Mouse (Mus musculus) colon, adult 2 months (tissue): Measurements from ENCODE around the gene Gm49405. TPM values are rescaled to one million over a fixed set of nuclear protein-coding genes. Genes with fewer than 3 reads are reported as not detected.

Experiments used
- polyA plus RNA-seq: library from polyadenylated mRNA; depleted of rRNA; stranded (reverse); fragments of >200 nt; gene quantifications from 2 replicates; pipeline ENCODE4 v1.2.3, GENCODE M21; 2012; rRNA removed

Gene Gm49405
- polyA plus RNA-seq, result 2.1 and 2.5 TPM in 2 replicates

GRCm38 (mm10) chr19:4000119-4000900, at the start of gene Gm49405, which contains the start of gene Nudt8:
Gene Gm49405 (plus strand): TSS chr19:4000626.
Gene Nudt8 (plus strand): TSS chr19:4000580.

GRCm38 (mm10) chr19:3958470-3958869, 42.0 kb upstream of the Gm49405 start, which contains the start of gene Aldh3b3:
Gene Aldh3b3 (plus strand): TSS chr19:3958645.

GRCm38 (mm10) chr19:3972229-3972628, 28.2 kb upstream of the Gm49405 start, which contains the start of gene Aldh3b2:
Gene Aldh3b2 (plus strand): TSS chr19:3972328.

GRCm38 (mm10) chr19:3986334-3986733, 14.1 kb upstream of the Gm49405 start, which contains the start of gene Acy3:
Gene Acy3 (plus strand): TSS chr19:3986570.

GRCm38 (mm10) chr19:3992416-3992815, 8.0 kb upstream of the Gm49405 start, which contains the start of gene Tbx10:
Gene Tbx10 (plus strand): TSS chr19:3992752.

GRCm38 (mm10) chr19:4003112-4003511, 2.7 kb downstream of the Gm49405 start, which contains the start of gene Doc2g:
Gene Doc2g (plus strand): TSS chr19:4003313.

GRCm38 (mm10) chr19:4012432-4013022, 12.1 kb downstream of the Gm49405 start, which contains the start of gene Ndufv1:
Gene Ndufv1 (minus strand): TSS chr19:4012806.

GRCm38 (mm10) chr19:4037788-4038232, 37.4 kb downstream of the Gm49405 start, which contains the start of gene Gstp1:
Gene Gstp1 (minus strand): TSS chr19:4037985.

GRCm38 (mm10) chr19:4045966-4046865, 45.8 kb downstream of the Gm49405 start, which contains the start of gene Gstp2:
Gene Gstp2 (minus strand): TSS chr19:4046023.

Other genes starting within 250 kb of the Gm49405 start
- 12.8 and 13.2 TPM in 2 replicates for gene Kmt5b, start 233.2 kb upstream of the Gm49405 start, polyA plus RNA-seq
- gene Chka, start 148.9 kb upstream of the Gm49405 start, polyA plus RNA-seq, result 35.3 and 37.1 TPM in 2 replicates
- gene Tcirg1, start 93.5 kb upstream of the Gm49405 start, polyA plus RNA-seq, result 146 and 188 TPM in 2 replicates
- gene Ndufs8, start 87.9 kb upstream of the Gm49405 start, polyA plus RNA-seq, result 279 and 336 TPM in 2 replicates
- 14.9 and 17.0 TPM in 2 replicates for gene Aldh3b1, start 70.8 kb upstream of the Gm49405 start, polyA plus RNA-seq
- 160 and 202 TPM in 2 replicates for gene Unc93b1, start 65.4 kb upstream of the Gm49405 start, polyA plus RNA-seq
- 0.15 and 0.35 TPM in 2 replicates for gene Aldh3b3, start 42.0 kb upstream of the Gm49405 start, polyA plus RNA-seq
- gene Aldh3b2, start 28.3 kb upstream of the Gm49405 start, polyA plus RNA-seq, result 14.5 and 14.7 TPM in 2 replicates
- gene Acy3, start 14.1 kb upstream of the Gm49405 start, polyA plus RNA-seq, result 55.2 and 55.9 TPM in 2 replicates
- gene Tbx10, start 7.9 kb upstream of the Gm49405 start, polyA plus RNA-seq, result not detected in 2 replicates
- 18.7 and 25.7 TPM in 2 replicates for gene Nudt8, start within 50 bp of the Gm49405 start, polyA plus RNA-seq
- 10.8 and 11.5 TPM in 2 replicates for gene Doc2g, start 2.7 kb downstream of the Gm49405 start, polyA plus RNA-seq
- 185 and 192 TPM in 2 replicates for gene Ndufv1, start 12.2 kb downstream of the Gm49405 start, polyA plus RNA-seq
- 871 and 970 TPM in 2 replicates for gene Gstp1, start 37.4 kb downstream of the Gm49405 start, polyA plus RNA-seq
- 192 and 247 TPM in 2 replicates for gene Gstp2, start 45.4 kb downstream of the Gm49405 start, polyA plus RNA-seq
- 8.4 and 8.5 TPM in 2 replicates for gene Gstp3, start 58.9 kb downstream of the Gm49405 start, polyA plus RNA-seq
- gene Cabp2, start 81.0 kb downstream of the Gm49405 start, polyA plus RNA-seq, result 2.5 TPM in 1 of 2 replicates, not detected in the other
- gene Cdk2ap2, start 96.6 kb downstream of the Gm49405 start, polyA plus RNA-seq, result 321 and 393 TPM in 2 replicates
- 133 and 136 TPM in 2 replicates for gene Pitpnm1, start 99.4 kb downstream of the Gm49405 start, polyA plus RNA-seq
- gene Aip, start 125.2 kb downstream of the Gm49405 start, polyA plus RNA-seq, result 65.0 and 68.8 TPM in 2 replicates
- gene Gpr152, start 139.2 kb downstream of the Gm49405 start, polyA plus RNA-seq, result 0.02 and 0.05 TPM in 2 replicates
- gene Cabp4, start 143.4 kb downstream of the Gm49405 start, polyA plus RNA-seq, result 0.15 and 0.28 TPM in 2 replicates
- gene Coro1b, start 148.0 kb downstream of the Gm49405 start, polyA plus RNA-seq, result 657 and 730 TPM in 2 replicates
- 74.8 and 129 TPM in 2 replicates for gene Ptprcap, start 153.0 kb downstream of the Gm49405 start, polyA plus RNA-seq
- gene Rps6kb2, start 162.7 kb downstream of the Gm49405 start, polyA plus RNA-seq, result 38.0 and 53.9 TPM in 2 replicates
- 5.3 and 9.0 TPM in 2 replicates for gene Carns1, start 174.9 kb downstream of the Gm49405 start, polyA plus RNA-seq
- gene Tbc1d10c, start 190.7 kb downstream of the Gm49405 start, polyA plus RNA-seq, result 9.9 and 10.0 TPM in 2 replicates
- gene Ppp1ca, start 191.4 kb downstream of the Gm49405 start, polyA plus RNA-seq, result 488 and 523 TPM in 2 replicates
- gene Rad9a, start 201.0 kb downstream of the Gm49405 start, polyA plus RNA-seq, result 15.7 and 22.4 TPM in 2 replicates
- 8.3 and 14.8 TPM in 2 replicates for gene Clcf1, start 213.6 kb downstream of the Gm49405 start, polyA plus RNA-seq
- not detected in 2 replicates for gene AC109138.7, start 213.7 kb downstream of the Gm49405 start, polyA plus RNA-seq
- gene Pold4, start 231.3 kb downstream of the Gm49405 start, polyA plus RNA-seq, result 86.7 and 104 TPM in 2 replicates